Mouse (Mus musculus) heart, adult 2 months (tissue): ENCODE measurements around the gene Mfsd9.

ENCODE experiments used
- CTCF ChIP-seq: fragments of 200-600 bp; IDR thresholded peaks from 2 replicates; pipeline ENCODE4 v1.8.1; 2022; ENCODE audit warnings: antibody characterized with exemption, mild to moderate bottlenecking, moderate library complexity
- POLR2A ChIP-seq: fragments of 200-500 bp; IDR thresholded peaks from 2 replicates; pipeline ENCODE4 v1.6.1; 2011; ENCODE audit warnings: mild to moderate bottlenecking, low read depth, low read length, control low read depth; ENCODE audit not compliant: insufficient read depth

GRCm38 (mm10) chr1:40802759-40803158, 12.3 kb upstream of the Mfsd9 start:
- peak; percentile 97 for TF ChIP-seq CTCF
- no peak for TF ChIP-seq POLR2A
